Mouse (Mus musculus) urinary bladder, postnatal 10 days (tissue): Measurements from ENCODE around the gene Erich4.

Experiments used
- DNase-seq: peaks from one replicate; pipeline ENCODE4 v3.0.0; 2022; ENCODE audit warnings: low spot score

Gene Erich4

DNA sequence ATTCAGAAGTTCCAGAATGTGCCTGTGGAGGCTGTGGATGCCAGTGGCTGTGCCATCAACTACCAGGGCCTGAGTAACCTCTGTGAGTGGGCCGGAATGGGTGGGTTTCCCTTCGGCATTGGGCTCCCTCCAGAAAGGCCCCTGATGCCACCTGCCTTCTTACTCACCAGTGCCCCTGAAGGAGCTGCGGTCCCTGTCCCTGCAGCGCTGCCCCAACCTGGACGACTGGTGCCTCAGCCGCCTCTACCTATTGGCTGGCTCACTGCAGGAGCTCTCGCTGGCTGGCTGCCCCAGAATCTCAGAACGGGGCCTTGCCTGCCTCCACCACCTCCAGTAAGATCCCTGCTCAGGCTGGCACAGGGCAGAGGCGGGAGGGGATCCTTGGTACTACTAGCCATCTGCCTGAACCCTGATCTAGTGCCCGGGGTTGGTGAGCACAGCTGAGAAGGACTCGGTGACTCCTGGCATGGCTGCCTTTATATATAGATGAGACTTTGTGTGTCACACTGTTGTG is 8.2 kb upstream of the Erich4 start:
- DNase-seq = no peak

DNA sequence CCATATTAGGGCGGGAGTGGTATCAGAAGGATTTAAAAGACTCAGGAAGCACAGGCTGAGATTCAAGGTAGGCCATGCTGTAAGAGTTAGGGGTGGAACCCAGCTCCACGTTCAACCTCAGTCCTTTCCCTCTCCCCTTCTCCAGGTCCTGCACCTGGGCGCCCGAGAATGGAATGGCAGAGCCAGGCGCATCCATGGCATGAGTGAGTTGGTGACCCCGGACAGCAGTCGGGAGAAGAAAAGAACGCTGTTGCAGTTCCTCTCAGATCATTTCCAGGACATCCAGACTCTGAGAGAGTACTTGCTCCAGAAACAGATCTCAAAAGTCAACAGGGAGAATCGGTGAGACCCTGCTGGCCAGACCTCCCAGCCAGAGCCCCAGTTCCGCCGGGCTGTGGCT is 5.1 kb upstream of the Erich4 start:
- DNase-seq = no peak

DNA sequence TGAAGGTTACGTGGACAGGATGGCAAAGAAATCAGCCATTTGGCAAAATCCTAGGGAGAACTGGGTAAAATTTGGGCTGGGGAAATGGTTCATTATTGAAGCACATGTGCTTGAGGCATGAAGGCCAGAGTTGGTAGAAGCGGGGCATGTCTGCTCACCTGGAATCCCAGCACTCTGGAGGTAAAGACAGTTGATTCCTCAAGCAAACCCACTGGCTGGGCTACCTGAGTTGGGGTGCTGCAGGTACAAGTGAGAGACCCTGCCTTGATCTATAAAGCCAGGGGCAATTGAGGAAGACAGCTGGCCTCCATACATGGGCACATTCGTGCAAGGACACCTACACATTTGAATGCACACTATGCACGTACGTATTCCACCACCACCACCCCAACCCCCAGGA is 4.4 kb upstream of the Erich4 start:
- DNase-seq = no peak

DNA sequence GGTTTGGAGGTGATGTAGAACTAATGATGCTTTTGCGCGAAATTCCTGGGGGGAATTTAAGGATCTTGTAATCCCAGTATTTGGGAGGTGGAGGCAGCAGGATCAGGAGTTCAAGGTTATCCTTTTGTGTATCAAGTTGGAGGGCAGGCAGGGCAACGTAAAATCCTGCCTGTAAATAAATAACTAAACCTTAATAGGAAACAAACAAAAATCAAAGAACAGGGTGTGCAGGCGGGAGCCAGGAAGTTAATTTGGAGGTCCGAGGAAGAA is 4.0 kb upstream of the Erich4 start:
- no peak for DNase-seq

DNA sequence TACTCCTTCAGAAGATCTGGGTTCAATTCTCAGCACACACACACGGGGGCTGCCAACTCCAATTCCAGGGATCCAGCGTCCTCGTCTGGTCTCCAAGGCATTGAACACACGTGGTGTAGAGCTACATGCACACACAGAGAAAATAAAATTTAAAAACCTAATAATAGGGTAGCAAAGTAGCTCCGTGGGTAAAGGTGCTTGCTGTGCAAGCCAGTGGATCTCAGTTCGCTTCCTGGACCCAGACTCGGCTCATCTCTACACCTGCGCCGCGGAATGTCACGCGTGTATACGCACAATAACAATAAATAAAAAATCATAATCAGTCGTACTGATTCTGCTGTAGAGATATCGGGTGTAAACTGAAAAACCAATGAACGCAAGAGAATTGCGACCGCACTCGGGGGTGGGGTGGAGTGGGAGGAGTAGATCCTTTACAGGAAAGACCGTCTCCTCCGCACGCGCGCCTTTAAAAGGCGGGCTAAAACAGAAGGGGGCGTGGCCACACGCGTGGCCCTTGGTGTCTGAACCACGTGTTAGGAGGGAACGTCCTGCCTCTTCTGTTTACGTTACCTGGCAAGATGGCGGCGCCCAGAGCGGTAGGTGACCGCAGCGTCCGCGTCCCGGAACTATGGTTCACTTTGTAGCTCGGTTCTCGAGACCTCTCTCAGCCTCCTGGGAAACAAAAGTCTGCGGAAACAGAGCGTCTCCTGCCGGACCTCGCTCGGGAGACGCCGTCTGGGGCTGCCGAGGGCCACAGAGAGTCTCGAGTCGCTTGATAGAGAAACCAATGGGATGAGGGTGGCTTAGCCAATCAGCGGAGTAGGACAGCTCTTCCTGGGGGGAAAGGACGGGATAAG is 3.4 kb upstream of the Erich4 start, which contains the start of gene Dmac2:
TSS of gene Dmac2 (plus strand) at position 550 of the 857 bp plus-strand sequence.
- peak; percentile 71 for DNase-seq

- DNase-seq = no peak
Observed at GRCm38 (mm10) chr7:25617376-25618160, 1.9 kb upstream of the Erich4 start.

GRCm38 (mm10) chr7:25614831-25615705 is 624 bp downstream of the Erich4 start:
- DNase-seq = no peak

DNA sequence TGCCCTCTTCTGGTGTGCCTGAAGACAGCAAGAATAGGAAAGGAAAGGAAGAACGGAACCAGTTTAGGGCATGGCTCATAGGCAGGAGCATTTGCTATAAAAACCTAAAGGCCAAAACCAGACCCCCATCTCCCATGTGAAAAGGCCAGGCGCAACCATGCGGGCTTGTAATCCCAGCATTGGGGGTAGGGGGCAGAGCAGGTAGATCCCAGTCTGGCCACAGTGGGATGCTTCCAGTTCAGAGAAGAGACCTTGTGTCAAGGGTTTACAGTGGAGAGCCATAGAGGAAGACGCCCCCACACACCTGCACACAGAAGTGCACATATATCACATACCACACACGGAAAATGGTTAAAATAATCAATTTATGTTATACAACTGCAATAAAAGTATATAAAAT is 1.6 kb downstream of the Erich4 start:
- no peak for DNase-seq

- DNase-seq = no peak
Observed at GRCm38 (mm10) chr7:25611501-25611900, 4.2 kb downstream of the Erich4 start.

DNA sequence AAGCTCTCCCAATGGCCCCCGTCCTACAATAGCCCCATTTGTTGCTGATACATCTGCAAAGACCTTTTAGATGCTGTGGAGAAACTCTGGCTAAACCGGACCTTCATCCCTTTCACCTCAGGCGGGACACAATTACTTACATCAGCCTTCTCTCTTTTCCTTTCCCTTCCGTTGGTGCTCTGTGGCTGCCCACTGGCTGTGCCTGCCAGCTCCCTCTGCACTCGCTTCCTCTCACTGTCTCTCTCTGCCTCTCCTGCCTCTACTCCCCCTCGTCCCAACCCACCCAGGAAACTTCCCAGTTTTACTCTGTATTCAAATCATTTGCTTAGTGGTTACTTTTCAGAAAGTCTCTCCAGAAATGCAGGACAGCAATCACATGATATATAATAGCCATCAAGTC is 5.6 kb downstream of the Erich4 start:
- no peak for DNase-seq

DNA sequence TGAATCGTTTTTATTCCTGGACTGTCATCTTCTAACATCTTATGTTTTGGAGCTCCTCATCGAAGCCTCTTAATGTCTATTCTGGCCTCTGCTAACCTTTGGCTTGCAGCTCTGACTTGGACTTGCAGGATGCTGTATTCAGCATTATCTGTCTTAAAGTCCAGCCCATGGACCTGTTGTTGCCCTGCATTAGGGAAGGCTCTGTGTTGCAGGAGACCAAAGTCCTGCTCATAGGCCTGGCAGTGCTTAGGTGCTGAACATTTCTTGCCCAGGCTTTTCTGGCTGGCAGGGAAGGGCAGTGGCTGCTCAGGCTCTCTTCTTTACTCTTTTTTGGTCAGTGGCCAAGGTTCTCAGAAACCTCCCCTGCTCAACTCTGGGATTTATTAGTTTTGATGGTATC is 8.5 kb downstream of the Erich4 start:
- no peak for DNase-seq

DNA sequence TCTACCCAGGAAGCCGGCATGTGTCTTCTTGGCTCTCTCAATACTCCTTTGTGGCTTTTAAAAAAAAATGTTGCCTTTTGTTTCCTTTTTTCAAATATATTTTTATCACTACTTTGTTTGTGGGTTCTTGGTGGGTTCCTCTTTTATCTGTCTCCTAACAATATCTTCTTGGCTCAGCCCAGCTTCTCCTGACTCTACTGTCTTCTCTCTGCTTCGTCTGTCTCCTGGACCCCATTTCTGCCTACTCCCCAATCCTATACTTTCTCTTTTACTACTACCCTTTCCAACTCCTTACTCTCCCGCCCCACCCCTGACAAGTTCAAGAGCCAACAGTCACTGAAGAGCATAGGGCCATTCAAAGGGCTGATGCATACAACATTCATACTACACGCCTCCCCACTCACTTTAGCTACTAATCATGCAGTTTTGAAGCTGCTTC is 9.0 kb downstream of the Erich4 start:
- no peak for DNase-seq

DNA sequence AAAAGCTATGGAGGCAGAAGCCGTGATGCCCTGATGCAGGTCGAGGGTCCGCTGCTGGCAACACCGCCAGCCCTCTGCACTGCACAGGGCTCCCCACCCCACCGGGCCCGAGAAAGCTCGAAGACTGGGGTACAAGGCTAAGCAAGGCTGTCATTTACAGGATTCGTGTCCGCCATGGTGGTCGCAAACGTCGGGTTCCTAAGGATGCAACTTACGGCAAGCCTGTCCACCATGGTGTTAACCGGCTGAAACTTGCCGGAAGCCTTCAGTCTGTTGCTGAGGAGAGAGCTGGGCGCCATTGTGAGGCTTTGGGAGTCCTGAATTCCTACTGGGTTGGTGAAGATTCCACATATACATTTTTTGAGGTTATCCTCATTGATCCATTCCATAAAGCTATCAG is 14.3 kb downstream of the Erich4 start:
- DNase-seq = no peak

- no peak for DNase-seq
Observed at GRCm38 (mm10) chr7:25600666-25601065, 15.0 kb downstream of the Erich4 start.

DNA sequence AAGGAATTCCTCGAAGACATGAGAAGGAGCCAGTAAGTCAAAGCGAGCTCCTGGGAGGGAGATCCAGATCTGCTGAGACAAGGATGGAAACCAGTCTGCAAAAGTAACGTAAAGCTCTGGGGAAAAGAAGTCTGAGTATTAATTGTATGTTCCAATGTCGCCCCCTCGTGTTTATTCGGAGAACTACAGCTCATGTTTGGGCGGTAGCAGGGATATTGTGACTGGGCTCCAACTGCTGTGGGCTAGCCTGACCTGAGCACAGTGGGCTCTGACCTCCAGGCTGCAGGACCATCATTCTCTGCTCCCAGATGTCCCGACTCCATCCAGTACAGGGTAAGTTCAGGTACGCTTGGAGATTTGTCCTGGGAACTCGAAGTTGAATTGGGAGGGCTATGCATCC is 16.0 kb downstream of the Erich4 start:
- DNase-seq = no peak

GRCm38 (mm10) chr7:25593859-25594258 is 21.8 kb downstream of the Erich4 start:
- DNase-seq = no peak

DNA sequence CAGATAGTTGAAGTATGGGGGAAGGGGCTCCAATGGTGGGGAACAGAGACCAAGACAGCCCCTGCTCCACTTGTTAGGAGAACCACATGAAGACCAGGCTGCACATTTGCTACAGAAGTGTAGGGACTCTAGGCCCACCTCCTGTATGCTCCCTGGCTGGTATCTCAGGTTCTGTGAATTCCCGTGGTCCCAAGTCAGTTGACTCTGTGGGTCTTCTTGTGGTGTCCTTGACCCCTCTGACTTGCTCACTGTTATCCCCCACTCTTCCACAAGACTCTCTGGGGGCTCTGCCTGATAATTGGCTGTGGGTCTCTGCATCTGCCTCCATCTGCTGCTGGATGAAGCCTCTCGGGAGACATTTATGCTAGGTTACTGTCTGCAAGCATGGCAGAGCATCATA is 24.5 kb downstream of the Erich4 start:
- no peak for DNase-seq

GRCm38 (mm10) chr7:25585351-25586204 is 30.1 kb downstream of the Erich4 start:
- DNase-seq = no peak

- DNase-seq = no peak
Observed at GRCm38 (mm10) chr7:25584651-25585050, 31.0 kb downstream of the Erich4 start.

DNA sequence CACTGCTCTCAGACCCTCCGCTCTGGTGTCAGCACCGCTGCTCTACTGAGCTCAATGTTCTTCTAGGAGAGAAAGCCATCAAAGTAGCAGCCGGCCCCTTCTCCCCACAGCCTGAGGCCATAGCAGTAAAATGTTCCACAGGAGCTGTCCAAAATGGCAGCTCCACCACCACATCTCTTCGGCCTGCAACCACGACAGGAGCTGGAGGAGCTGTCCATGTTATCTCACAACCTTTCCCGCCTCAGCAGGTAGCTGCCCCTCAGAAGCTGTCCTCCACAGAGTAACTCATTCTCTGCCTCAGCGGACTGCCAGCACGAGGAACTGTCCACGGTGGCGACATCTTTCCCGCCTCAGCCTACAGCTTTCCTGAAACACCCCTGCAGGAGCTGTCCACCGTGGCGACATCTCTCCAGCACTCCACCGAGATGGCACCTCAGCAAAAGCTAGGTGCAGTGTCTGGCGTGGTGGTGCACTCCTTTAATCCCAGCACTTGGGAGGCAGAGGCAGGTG is 33.3 kb downstream of the Erich4 start:
- no peak for DNase-seq

- DNase-seq = no peak
Observed at GRCm38 (mm10) chr7:25579441-25579840, 36.3 kb downstream of the Erich4 start.
